Mouse (Mus musculus): ENCODE data around the gene Tlx1. TPM values are rescaled to one million over a fixed set of nuclear protein-coding genes. Genes with fewer than 3 reads are reported as not detected.

Gene Tlx1
- total RNA-seq, 2 experiments from 2014 or later, result not detected

GRCm38 (mm10) chr19:45156381-45156780 is 5.9 kb downstream of the Tlx1 start:
- DNase-seq (ENCODE audit: extremely low spot score in 1 of 2, low spot score in 1 of 2), result no peak

- DNase-seq (ENCODE audit: extremely low spot score in 1 of 2, low spot score in 1 of 2), result no peak
Measured at GRCm38 (mm10) chr19:45158201-45158600, 7.7 kb downstream of the Tlx1 start.

- DNase-seq (ENCODE audit: extremely low spot score in 1 of 2, low spot score in 1 of 2), result no peak
Measured at GRCm38 (mm10) chr19:45158896-45159295, 8.4 kb downstream of the Tlx1 start.

- DNase-seq (ENCODE audit: extremely low spot score in 1 of 2, low spot score in 1 of 2), result no peak
Measured at GRCm38 (mm10) chr19:45159491-45159890, 9.0 kb downstream of the Tlx1 start.

GRCm38 (mm10) chr19:45159991-45160390 is 9.5 kb downstream of the Tlx1 start:
- DNase-seq (ENCODE audit: extremely low spot score in 1 of 2, low spot score in 1 of 2), result no peak

GRCm38 (mm10) chr19:45160523-45160922 is 10.0 kb downstream of the Tlx1 start:
- no peak for DNase-seq (ENCODE audit: extremely low spot score in 1 of 2, low spot score in 1 of 2)

- DNase-seq (ENCODE audit: extremely low spot score in 1 of 2, low spot score in 1 of 2), result peak in 1 of 2 experiments; percentile 75
Measured at GRCm38 (mm10) chr19:45161093-45161492, 10.6 kb downstream of the Tlx1 start.

GRCm38 (mm10) chr19:45162181-45162580 is 11.7 kb downstream of the Tlx1 start:
- no peak for DNase-seq (ENCODE audit: extremely low spot score in 1 of 2, low spot score in 1 of 2)

- DNase-seq (ENCODE audit: extremely low spot score in 1 of 2, low spot score in 1 of 2), result no peak
Measured at GRCm38 (mm10) chr19:45162871-45163270, 12.4 kb downstream of the Tlx1 start.

- no peak for DNase-seq (ENCODE audit: extremely low spot score in 1 of 2, low spot score in 1 of 2)
Measured at GRCm38 (mm10) chr19:45170451-45170850, 20.0 kb downstream of the Tlx1 start.

GRCm38 (mm10) chr19:45174803-45175202 is 24.3 kb downstream of the Tlx1 start:
- DNase-seq (ENCODE audit: extremely low spot score in 1 of 2, low spot score in 1 of 2), result no peak

GRCm38 (mm10) chr19:45176269-45176668 is 25.8 kb downstream of the Tlx1 start:
- no peak for DNase-seq (ENCODE audit: extremely low spot score in 1 of 2, low spot score in 1 of 2)

- peak in 1 of 2 experiments; percentile 81 for DNase-seq (ENCODE audit: extremely low spot score in 1 of 2, low spot score in 1 of 2)
Measured at GRCm38 (mm10) chr19:45177004-45177737, 26.7 kb downstream of the Tlx1 start.

- DNase-seq (ENCODE audit: extremely low spot score in 1 of 2, low spot score in 1 of 2), result no peak
Measured at GRCm38 (mm10) chr19:45179451-45179850, 29.0 kb downstream of the Tlx1 start.

GRCm38 (mm10) chr19:45180447-45180846 is 30.0 kb downstream of the Tlx1 start:
- no peak for DNase-seq (ENCODE audit: extremely low spot score in 1 of 2, low spot score in 1 of 2)

GRCm38 (mm10) chr19:45194651-45195050 is 44.2 kb downstream of the Tlx1 start:
- DNase-seq (ENCODE audit: extremely low spot score in 1 of 2, low spot score in 1 of 2), result no peak

- no peak for DNase-seq (ENCODE audit: extremely low spot score in 1 of 2, low spot score in 1 of 2)
Measured at GRCm38 (mm10) chr19:45196967-45197366, 46.5 kb downstream of the Tlx1 start.

- DNase-seq (ENCODE audit: extremely low spot score in 1 of 2, low spot score in 1 of 2), result no peak
Measured at GRCm38 (mm10) chr19:45205311-45206105, 55.0 kb downstream of the Tlx1 start.

Measured in layer of hippocampus, postnatal 25 days (tissue).